Mouse (Mus musculus) embryo, embryonic 10 days (tissue): Measurements from ENCODE around the gene Atp1a4.

Experiments
- DNase-seq: peaks from one replicate; pipeline ENCODE4 v3.0.0-alpha.2; 2015; ENCODE audit warnings: low spot score

Atp1a4 gene

DNA sequence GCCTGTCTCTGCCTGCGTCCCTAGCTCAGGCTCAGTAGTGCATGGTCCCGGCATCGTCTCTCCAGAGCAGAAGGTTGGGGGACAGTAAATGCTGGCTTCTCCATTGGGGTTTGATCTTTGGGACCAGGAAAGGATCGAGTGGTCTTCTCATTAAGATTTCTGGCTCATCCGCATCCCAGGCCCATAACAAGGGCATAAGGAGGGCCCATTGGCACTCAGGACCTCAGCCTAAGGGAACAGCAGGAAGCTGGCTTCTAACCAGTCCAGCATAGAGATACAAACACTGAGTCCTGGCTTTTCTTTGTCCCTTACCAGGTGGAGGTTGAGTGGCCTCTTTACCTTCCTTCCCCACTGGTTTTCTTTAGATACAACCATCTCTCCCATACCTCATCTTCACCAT, 60.4 kb downstream of the Atp1a4 start:
- DNase-seq: no peak

DNA sequence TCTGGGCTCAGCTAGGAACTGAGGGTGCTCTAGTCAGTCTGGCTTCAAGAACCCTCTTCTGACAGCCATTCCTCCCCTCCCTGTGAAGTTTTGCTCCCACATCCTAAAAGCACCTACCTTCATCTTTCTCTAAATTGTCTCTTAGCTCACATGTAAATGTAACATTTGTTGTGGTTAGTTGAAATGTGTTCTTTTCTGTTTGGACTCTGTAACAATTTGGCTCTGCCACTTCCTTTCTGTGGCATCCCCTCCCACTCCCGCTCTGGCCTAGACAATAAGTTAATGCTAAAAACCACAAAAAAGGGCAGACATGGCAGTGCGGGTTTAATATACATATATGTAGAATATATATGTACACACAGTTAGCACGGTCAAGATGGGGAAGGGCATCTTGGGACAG, 61.1 kb downstream of the Atp1a4 start:
- no peak for DNase-seq

DNA sequence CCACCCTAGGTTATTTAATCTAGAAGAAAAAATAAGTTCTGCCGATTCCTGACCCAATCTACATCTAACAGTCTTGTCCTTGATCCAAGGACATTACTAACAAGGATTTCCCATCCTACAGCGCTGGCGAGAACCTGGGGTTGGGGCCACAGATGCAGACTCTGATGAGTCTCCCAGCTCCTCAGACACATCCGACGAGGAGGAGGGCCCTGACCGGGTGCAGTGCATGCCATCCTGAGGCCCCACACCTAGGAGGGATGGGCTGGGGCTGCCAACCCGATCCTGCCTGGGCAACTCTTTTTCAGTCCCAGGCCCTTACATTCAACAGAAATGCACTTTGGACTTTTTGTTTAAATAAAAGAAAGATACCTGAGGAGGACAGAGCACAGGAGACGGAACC, 63.8 kb downstream of the Atp1a4 start:
- no peak for DNase-seq

DNA sequence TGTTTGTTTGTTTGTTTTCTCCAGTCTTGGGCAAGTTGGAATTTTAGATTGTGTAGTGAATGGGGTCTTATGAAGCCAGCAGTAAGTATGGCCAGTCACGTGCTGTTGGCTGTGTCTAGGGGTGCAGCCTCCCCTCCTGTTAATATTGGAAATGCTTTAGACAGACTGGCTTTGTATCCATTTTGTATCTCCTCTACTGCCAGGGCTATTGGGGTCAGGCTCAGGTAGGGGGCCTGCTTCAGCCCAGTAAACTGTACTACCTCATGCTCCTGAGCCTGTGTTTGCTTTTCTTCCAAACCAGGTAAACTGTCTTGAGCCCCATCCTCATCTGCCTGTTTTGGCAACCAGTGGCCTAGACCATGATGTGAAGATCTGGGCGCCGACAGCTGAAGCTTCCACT, 66.0 kb downstream of the Atp1a4 start:
- DNase-seq: no peak

DNA sequence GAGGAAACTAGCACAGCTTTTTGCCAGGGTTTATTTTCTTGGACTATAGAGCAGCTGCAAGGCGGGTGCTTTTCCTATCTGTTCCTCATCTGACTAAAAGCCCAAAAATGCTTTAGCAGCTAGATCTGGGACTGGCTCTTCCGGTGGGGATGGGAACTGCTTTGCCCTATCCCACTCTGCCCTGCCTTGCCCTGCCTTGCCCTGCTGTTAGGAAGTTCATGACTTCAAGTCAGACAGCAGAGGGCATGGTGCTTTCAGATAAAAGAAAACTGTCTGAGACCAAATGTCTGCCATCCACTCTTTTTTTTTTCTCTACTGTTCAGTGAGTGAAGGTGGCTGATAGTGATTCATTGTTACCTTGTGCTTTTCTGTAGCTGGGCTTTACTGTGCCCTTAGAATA, 66.6 kb downstream of the Atp1a4 start:
- no peak for DNase-seq

DNA sequence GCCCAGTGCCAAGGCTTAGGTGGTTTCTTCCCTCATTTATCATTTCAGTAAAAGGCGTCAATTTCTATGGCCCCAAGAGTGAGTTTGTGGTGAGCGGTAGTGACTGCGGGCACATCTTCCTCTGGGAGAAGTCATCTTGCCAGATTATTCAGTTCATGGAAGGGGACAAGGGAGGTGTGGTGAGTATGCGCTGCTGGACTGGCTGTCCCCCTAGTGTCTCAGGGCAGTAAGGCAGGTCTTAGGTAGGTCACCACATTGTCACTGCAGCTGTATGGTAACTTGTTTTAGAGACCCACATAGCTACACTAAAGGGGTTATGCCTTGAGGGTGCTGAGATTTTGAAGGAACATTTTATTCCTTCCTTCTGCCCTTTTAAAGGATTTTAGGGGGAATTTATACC, 69.3 kb downstream of the Atp1a4 start:
- DNase-seq: peak; percentile 58

DNA sequence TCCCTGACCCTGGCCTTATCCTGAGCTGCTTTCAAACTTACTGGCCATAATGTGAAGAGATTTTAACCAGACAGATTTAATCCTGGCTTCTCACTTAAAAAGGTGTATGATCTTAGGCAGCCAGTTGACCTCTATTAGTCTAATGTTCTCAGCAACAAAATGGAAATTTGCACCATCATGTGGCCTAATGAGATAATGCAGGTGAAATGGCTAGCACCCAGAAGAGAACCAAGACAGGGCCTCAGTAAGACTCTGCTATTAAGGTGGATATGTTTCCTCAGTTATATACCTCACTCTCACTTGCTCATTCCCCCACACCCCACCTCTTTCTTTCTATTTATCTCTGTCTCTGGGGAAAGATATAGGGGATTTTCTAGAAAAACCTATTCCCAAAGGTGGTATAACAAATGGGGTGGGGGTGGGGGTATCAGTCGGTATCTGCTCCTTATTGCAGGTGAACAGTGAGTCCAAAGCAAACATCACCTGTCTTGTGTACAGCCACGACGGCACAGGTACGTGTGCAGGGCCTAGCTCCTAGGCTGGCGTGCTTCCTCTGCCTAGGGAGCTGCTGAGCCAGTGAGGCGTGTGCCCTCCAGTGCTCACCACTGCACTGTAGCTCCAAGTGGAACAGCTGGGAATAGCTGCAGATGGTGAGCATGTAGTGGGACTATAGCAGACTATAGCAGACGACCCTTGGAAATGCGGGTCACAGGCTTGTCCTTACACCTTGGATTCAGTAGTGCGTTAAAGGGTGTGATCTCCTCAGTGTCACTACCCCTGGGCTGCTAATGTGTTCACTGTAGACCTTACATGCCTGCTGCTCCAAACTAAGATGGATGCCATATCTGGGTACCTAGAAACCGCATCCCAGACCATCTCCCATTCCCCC, 71.6 kb downstream of the Atp1a4 start:
- no peak for DNase-seq

DNA sequence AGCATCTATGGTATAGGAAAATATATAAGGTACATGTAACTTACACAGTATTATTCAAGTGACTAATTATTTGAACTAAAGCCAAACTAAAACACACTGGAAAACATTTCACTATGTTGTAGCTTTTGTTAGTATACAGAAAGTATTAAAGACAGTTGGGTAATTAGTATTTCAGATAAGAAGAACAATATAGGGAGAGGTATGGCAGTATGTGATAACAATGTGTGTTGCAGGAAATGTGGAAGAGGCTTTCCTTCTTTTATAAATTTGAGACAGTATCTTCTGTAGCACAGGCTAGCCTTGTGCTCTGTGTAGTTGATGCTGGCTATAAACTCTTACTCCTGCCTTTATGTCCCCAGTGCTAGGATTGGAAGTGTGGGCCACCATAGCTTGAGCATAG, 74.3 kb downstream of the Atp1a4 start:
- no peak for DNase-seq

DNA sequence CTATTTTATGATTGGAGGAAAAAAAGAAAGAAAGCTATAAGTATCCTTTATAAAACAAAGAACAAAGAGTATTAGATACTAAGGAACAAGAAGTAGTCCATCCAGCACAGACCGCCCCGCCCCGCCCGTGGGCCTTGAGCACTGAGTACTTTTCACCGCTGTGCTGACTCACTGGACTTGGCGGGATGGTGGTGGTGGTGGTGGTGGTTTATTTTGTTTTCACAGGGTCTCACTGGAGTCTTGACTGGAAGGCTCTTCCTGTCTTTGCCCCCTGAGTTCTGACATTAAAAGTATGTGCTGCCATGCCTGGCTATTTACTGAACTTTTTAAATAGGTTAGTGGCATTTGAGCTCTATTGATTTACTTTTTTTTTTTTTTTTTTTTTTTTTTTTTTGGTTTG, 75.2 kb downstream of the Atp1a4 start:
- DNase-seq: no peak

DNA sequence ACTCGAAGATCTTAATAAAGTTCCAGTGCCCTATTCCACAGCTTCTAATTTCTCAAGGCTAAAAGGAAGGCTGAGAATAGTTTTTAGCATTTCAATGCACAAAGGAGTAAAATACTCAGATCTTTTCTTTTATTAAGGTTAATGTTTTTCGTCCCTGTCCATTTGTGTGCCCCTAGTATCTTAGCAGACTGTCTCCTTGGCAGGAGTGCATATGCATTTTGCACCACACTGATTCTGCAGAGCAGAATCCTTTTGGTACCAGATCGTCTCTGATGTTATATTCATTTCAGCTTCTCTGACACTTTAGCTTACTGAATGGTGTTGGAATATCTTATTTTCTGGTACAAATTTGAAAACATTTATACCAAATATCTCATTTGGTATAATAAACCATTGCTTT, 76.4 kb downstream of the Atp1a4 start:
- DNase-seq: no peak

DNA sequence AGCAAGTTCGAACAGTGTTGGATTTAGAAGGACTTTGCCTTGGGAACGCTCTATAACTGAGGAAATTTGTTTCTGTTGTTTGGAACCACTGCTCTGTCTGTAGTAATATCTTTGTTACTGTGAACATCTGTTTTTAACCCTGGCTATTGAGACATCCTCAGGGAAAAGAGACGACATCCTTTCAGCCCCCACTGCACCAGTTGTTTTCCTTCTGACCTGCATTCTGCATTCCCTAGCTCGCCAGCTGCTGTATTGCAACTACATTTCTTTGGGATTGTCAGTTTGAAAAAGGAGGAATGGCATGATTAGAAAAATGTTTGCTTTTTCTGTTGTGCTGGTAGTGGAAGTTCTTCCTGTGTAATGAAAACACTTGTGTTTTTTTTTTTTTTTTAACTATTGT, 77.3 kb downstream of the Atp1a4 start:
- DNase-seq: no peak

DNA sequence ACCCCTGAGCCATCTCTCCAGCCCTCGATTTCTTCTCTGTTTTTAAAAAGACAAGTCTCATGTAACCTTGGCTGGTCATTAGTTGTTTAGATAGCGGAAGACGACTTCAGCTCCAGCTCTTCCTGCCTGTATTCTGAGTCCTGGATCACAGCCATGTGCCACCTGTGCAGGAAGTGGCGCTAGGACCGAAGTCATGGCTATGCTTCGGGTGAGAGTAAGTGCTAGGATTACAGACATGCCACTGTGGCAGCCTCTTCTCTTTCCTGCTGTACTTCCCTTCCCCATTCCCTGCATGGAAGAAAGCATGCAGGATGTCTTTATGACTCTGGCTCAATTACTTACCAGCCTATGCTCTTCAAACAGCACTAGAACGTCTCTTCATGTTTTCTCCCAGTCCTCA, 79.1 kb downstream of the Atp1a4 start:
- no peak for DNase-seq

DNA sequence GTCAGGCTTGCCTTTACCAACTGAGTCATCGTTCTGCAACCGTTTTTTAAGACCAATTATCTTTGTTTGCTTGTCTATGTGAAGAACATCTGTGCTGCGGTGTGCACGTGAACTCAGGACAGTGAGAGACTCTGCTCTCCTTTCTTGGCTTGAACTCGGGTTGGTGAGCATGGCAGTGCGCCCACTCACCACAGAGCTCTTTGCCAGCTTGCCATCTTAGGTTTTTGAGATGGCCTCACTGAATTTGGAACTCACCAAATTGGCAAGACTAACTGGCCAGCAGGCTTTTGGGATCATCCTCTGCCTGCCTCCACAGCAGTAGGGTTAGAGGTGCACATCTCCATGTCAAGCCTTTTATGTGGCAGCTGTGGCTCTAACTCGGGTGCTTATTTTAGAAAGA, 80.4 kb downstream of the Atp1a4 start:
- DNase-seq: no peak
